Mouse (Mus musculus) forebrain, embryonic 12.5 days (tissue): ENCODE data around the gene Ifi205. TPM values are rescaled to one million over a fixed set of nuclear protein-coding genes. Genes with fewer than 3 reads are reported as not detected.
"Not testable (repeated sequence)": the region's sequence is repeated elsewhere in the genome, so short reads cannot be mapped to it uniquely, and the experiment has no call there.

Experiments
- ATAC-seq: fragments of 200-750 bp; cut with Nextera tagmentation; 2 replicates; pipeline ENCODE4 v1.8.0; 2017; ENCODE audit warnings: moderate TSS enrichment; ENCODE audit not compliant: low FRiP score
- H3K27ac ChIP-seq: fragments of 300-500 bp; sonication (generic); 2 replicates; pipeline ENCODE4 v1.5.1; 2016; ENCODE audit warnings: mild to moderate bottlenecking
- H3K27me3 ChIP-seq: fragments of 300-500 bp; sonication (generic); 2 replicates; pipeline ENCODE4 v1.6.1; 2016; ENCODE audit warnings: mild to moderate bottlenecking
- H3K36me3 ChIP-seq: fragments of 300-500 bp; sonication (generic); replicated peaks from 2 replicates; pipeline ENCODE4 v1.6.1; 2016; ENCODE audit warnings: mild to moderate bottlenecking
- H3K4me1 ChIP-seq: fragments of 300-500 bp; sonication (generic); 2 replicates; pipeline ENCODE4 v1.6.1; 2016
- H3K4me2 ChIP-seq: fragments of 300-500 bp; sonication (generic); 2 replicates; pipeline ENCODE4 v1.6.1; 2016; ENCODE audit warnings: mild to moderate bottlenecking, moderate library complexity
- H3K4me3 ChIP-seq: fragments of 300-500 bp; sonication (generic); replicated peaks from 2 replicates; pipeline ENCODE4 v1.5.1; 2016; ENCODE audit warnings: mild to moderate bottlenecking
- H3K9ac ChIP-seq: fragments of 300-500 bp; sonication (generic); 2 replicates; pipeline ENCODE4 v1.6.1; 2016; ENCODE audit warnings: mild to moderate bottlenecking
- H3K9me3 ChIP-seq: fragments of 300-500 bp; sonication (generic); 2 replicates; pipeline ENCODE4 v1.6.1; 2016
- WGBS: fragments of 180-500 bp; shearing (Covaris S2); methylation state at CpG from one replicate; pipeline ENCODE4 v1.1.7; 2016; 5-methylcytosine and 5-hydroxymethylcytosine counted together
- polyA plus RNA-seq: library from polyadenylated mRNA; unstranded; fragments of >200 nt; fragmentation: Nextera tagmentation; extraction: Ambion mirVana; gene quantifications from 2 replicates; pipeline ENCODE4 v1.2.1, GENCODE M21; 2016

The Ifi205 gene
- polyA plus RNA-seq, 1 experiment from 2014 or later: not detected

DNA sequence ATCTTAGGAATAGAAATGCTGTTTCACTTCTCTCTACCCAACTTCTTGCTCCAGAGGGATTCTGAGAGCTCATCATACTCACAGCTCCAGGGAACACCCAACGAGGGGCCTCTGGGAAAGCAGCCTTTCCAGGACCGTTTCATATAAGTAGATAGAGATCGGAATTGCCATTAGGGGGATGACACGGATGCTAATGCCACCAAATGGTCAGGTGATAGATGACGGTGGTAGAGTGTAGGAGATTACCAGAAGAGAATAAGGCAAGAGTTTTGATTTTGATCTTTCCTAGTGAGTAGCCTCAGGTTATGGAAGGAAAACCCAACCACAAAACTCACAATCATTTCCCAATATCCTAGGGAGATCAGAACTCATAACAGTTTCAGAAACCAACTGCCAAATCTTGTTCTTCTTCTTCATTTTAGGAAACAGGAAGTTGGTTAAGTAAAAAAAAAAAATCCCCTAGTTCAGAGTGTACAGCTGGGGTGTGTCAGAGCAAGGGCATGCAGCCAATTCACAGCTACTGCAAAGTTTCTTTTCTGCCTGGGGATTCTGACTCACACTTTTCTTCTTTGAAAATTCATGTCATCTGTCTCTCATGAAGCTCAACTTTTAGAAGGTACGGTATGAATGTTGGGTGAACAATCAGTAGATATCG lies 9.0 kb upstream of the Ifi205 start, which contains the start of gene Olfr433:
Gene Olfr433, plus strand, starts transcription at position 183 of the 655 bp plus-strand sequence.
- no peaks in the 10 kb centered on the region for H3K27me3 ChIP-seq
- no peaks in the 10 kb centered on the region for H3K4me1 ChIP-seq
- no peak for ATAC-seq
- H3K36me3 ChIP-seq: no peaks in the 10 kb centered on the region
- H3K9me3 ChIP-seq: no peaks in the 10 kb centered on the region
- no peak within 1 kb of the TSS for H3K4me2 ChIP-seq
- H3K4me3 ChIP-seq: no peak within 1 kb of the TSS
- no peak within 1 kb of the TSS for H3K27ac ChIP-seq
- no peak within 1 kb of the TSS for H3K9ac ChIP-seq
- WGBS: 94% methylated on average over 7 of the region's 7 CpGs

DNA sequence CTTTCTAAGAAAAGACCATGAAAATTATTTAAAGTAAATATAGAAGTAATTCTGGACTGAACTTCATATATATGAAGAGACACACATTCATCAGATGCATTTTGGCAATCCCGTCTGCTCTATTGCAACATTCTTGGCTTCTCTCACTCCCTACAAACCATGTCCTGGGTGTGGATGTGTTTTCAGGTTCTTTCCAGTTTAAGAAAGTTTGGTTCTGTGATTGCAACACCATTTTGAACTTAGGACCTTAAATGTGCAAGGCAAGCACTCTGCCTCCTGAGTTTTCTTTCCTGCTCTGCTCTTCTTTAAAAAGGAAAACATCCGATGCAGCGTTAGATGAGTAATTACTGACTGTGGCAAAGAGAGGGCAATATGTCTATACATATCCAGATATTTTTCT lies 6.9 kb upstream of the Ifi205 start:
- Histone ChIP-seq H3K36me3 (no peaks in the 10 kb centered on the region), H3K4me2 (no peak overlapping the region), H3K4me1 (no peaks in the 10 kb centered on the region), H3K9me3 (no peaks in the 10 kb centered on the region), H3K9ac (no peak overlapping the region), H3K4me3 (no peak overlapping the region), H3K27me3 (no peaks in the 10 kb centered on the region), H3K27ac (no peak overlapping the region)
- no peak for ATAC-seq
- WGBS: 92% methylated on average over 3 of the region's 3 CpGs

DNA sequence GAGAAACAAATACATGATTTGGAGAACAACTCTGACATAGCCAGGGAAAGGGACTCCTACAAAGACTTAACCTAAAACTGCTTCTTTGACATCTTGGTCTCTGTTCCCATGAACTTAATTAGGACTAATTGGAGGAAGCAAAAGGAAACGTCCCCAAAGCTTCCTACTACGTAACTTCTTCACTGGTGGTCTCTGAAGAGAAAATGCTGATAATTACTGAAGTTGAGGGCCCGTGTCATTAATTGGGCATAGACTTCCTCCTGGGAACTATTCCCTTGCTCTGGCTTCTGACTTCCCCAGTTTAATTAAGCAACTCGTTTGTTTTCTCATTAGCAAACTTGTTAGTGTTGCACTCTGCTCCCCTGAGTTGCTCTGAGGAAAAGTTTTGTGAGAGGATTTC lies 4.2 kb upstream of the Ifi205 start:
- no peak for ATAC-seq
- Histone ChIP-seq H3K4me3 (no peak overlapping the region), H3K9me3 (no peaks in the 10 kb centered on the region), H3K27me3 (no peaks in the 10 kb centered on the region), H3K9ac (no peak overlapping the region), H3K4me2 (no peak overlapping the region), H3K27ac (no peak overlapping the region), H3K36me3 (no peaks in the 10 kb centered on the region), H3K4me1 (no peaks in the 10 kb centered on the region)
- WGBS: 33% methylated on average over 4 of the region's 4 CpGs

DNA sequence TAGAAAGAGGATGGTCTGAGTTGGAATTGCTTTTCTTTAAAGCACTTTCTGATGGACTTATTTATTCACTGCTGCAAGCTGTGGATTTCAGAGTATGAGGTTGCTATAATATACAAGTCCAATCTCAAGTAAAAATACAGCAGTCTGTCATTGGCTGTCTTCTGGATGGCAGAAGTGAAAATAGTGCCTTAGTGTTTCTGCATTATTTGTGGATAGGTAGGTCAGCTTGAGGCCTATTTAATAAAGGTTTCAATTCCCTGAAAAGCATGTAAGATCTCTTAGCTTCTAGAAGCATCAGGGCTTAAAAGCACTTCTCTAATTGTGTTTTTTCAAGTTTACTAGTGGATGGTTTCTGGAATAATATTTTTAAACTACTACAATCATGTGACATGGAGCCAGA lies 24.6 kb downstream of the Ifi205 start:
- not testable (repeated sequence) for H3K27me3 ChIP-seq, H3K4me1 ChIP-seq, H3K36me3 ChIP-seq, H3K9ac ChIP-seq, H3K27ac ChIP-seq, H3K9me3 ChIP-seq, ATAC-seq, H3K4me2 ChIP-seq, H3K4me3 ChIP-seq

GRCm38 (mm10) chr1:174004352-174005109 lies 27.1 kb downstream of the Ifi205 start:
- H3K27ac ChIP-seq, H3K4me3 ChIP-seq, H3K27me3 ChIP-seq, ATAC-seq, H3K4me1 ChIP-seq, H3K9me3 ChIP-seq, H3K4me2 ChIP-seq, H3K36me3 ChIP-seq, H3K9ac ChIP-seq: not testable (repeated sequence)
- 71% methylated on average over 2 of the region's 3 CpGs for WGBS

DNA sequence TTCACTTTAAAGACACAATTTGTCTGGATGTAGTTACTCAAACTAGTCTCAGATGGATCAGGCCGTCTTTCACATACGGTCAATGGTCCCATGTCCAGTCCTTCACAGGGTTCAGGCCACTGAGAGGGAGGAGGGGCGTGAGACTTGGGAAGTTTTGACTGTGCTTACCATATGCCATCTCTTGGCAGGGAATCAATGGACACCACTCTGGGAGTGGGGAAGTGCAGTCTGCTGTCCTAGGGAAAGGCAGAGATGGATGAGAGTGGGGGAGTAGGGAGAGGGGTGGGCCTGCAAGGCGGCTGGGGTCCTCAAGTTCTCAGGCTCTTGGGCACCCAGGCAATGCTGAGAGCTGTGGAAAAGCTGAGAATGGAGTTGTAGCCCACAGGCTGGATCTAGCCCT lies 36.6 kb downstream of the Ifi205 start:
- no peaks in the 10 kb centered on the region for H3K36me3 ChIP-seq

DNA sequence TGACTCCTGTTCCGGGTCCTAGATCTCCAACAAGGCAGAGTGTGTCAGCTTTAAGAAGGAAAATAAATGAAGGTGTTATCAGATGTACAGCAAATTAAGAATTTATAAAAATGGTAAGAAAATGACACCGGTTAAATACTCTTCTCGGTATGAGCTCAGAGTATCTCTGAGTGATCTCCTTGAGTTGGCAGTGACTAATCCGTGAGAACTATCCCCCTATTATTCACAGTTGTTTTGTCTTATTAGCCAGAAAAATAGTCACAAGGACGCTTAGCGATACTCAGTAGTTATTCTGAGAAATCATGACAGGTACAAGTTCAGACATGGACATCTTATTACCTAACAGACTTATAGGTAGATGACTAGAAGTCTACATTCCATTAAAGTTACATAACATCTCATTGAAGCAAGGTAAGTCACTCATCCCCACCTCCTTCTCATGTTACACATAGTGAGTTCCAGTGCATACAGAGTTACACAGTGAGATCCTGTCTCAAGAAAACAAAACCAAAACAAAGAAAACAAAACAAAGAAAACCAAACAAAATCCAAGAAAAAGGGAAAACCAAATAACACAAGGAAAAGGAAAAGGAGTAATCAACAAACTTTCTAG lies 48.8 kb downstream of the Ifi205 start, which contains the start of gene Ifi202b:
Gene Ifi202b, minus strand, starts transcription at position 51 of the 612 bp plus-strand sequence.
- H3K4me3 ChIP-seq, H3K9ac ChIP-seq, H3K27me3 ChIP-seq, H3K27ac ChIP-seq, ATAC-seq, H3K36me3 ChIP-seq, H3K4me1 ChIP-seq, H3K4me2 ChIP-seq, H3K9me3 ChIP-seq: not testable (repeated sequence)
- 84% methylated on average over 6 of the region's 6 CpGs for WGBS

More for the DNA sequence above, 36.6 kb downstream of the Ifi205 start:
- no peaks in the 10 kb centered on the region for H3K9me3 ChIP-seq
- H3K9ac ChIP-seq: no peak overlapping the region
- ATAC-seq: no peak
- H3K27me3 ChIP-seq: no peaks in the 10 kb centered on the region
- 84% methylated on average over 4 of the region's 4 CpGs for WGBS
- H3K4me1 ChIP-seq: no peaks in the 10 kb centered on the region
- H3K4me2 ChIP-seq: no peak overlapping the region
- H3K27ac ChIP-seq: no peak overlapping the region
- no peak overlapping the region for H3K4me3 ChIP-seq

GRCm38 (mm10) chr1:173981038-173981437 lies 50.6 kb downstream of the Ifi205 start:
- not testable (repeated sequence) for H3K9ac ChIP-seq, H3K9me3 ChIP-seq, H3K36me3 ChIP-seq, H3K4me2 ChIP-seq, H3K4me3 ChIP-seq, ATAC-seq, H3K27me3 ChIP-seq, H3K27ac ChIP-seq, H3K4me1 ChIP-seq
- WGBS: 62% methylated on average over 3 of the region's 3 CpGs

- Histone ChIP-seq H3K4me2 (no peak overlapping the region), H3K36me3 (no peaks in the 10 kb centered on the region), H3K4me3 (no peak overlapping the region), H3K4me1 (no peaks in the 10 kb centered on the region), H3K27ac (no peak overlapping the region), H3K9ac (no peak overlapping the region), H3K9me3 (no peaks in the 10 kb centered on the region), H3K27me3 (no peaks in the 10 kb centered on the region)
- ATAC-seq: no peak
Measured at GRCm38 (mm10) chr1:173977622-173978021, 54.0 kb downstream of the Ifi205 start.

- Histone ChIP-seq H3K27ac (no peak overlapping the region), H3K4me1 (no peaks in the 10 kb centered on the region), H3K4me3 (no peak overlapping the region), H3K36me3 (no peaks in the 10 kb centered on the region), H3K4me2 (no peak overlapping the region), H3K9ac (no peak overlapping the region), H3K9me3 (no peaks in the 10 kb centered on the region), H3K27me3 (no peaks in the 10 kb centered on the region)
- ATAC-seq: no peak
Measured at GRCm38 (mm10) chr1:173973111-173973510, 58.5 kb downstream of the Ifi205 start.
